Mouse (Mus musculus): ENCODE data around the gene Gm26938.

The Gm26938 gene

GRCm38 (mm10) chr5:139821466-139822459 is 4.4 kb downstream of the Gm26938 start:
- peak; percentile 94 for TF ChIP-seq GATA4 (IDR thresholded peaks at IDR 0.05; ENCODE audit: insufficient replicate concordance, low read length)

GRCm38 (mm10) chr5:139819538-139820181 is 6.5 kb downstream of the Gm26938 start, which contains the start of gene Tmem184a:
Gene Tmem184a (minus strand): TSS chr5:139819917.
- TF ChIP-seq GATA4 (IDR thresholded peaks at IDR 0.05; ENCODE audit: insufficient replicate concordance, low read length): no peak

- TF ChIP-seq GATA4 (IDR thresholded peaks at IDR 0.05; ENCODE audit: insufficient replicate concordance, low read length): no peak
Measured at GRCm38 (mm10) chr5:139818801-139819200, 7.4 kb downstream of the Gm26938 start.

- TF ChIP-seq GATA4 (IDR thresholded peaks at IDR 0.05; ENCODE audit: insufficient replicate concordance, low read length): no peak
Measured at GRCm38 (mm10) chr5:139818056-139818455, 8.2 kb downstream of the Gm26938 start.

GRCm38 (mm10) chr5:139817292-139817691 is 8.9 kb downstream of the Gm26938 start:
- TF ChIP-seq GATA4 (IDR thresholded peaks at IDR 0.05; ENCODE audit: insufficient replicate concordance, low read length): no peak

GRCm38 (mm10) chr5:139816445-139816844 is 9.8 kb downstream of the Gm26938 start:
- no peak for TF ChIP-seq GATA4 (IDR thresholded peaks at IDR 0.05; ENCODE audit: insufficient replicate concordance, low read length)

- TF ChIP-seq GATA4 (IDR thresholded peaks at IDR 0.05; ENCODE audit: insufficient replicate concordance, low read length): no peak
Measured at GRCm38 (mm10) chr5:139815964-139816363, 10.2 kb downstream of the Gm26938 start.

GRCm38 (mm10) chr5:139813963-139814381 is 12.2 kb downstream of the Gm26938 start:
- TF ChIP-seq GATA4 (IDR thresholded peaks at IDR 0.05; ENCODE audit: insufficient replicate concordance, low read length): no peak

- TF ChIP-seq GATA4 (IDR thresholded peaks at IDR 0.05; ENCODE audit: insufficient replicate concordance, low read length): no peak
Measured at GRCm38 (mm10) chr5:139813126-139813490, 13.1 kb downstream of the Gm26938 start.

- no peak for TF ChIP-seq GATA4 (IDR thresholded peaks at IDR 0.05; ENCODE audit: insufficient replicate concordance, low read length)
Measured at GRCm38 (mm10) chr5:139812398-139813125, 13.6 kb downstream of the Gm26938 start.

- no peak for TF ChIP-seq GATA4 (IDR thresholded peaks at IDR 0.05; ENCODE audit: insufficient replicate concordance, low read length)
Measured at GRCm38 (mm10) chr5:139811677-139812397, 14.4 kb downstream of the Gm26938 start.

- TF ChIP-seq GATA4 (IDR thresholded peaks at IDR 0.05; ENCODE audit: insufficient replicate concordance, low read length): no peak
Measured at GRCm38 (mm10) chr5:139809397-139809796, 16.8 kb downstream of the Gm26938 start.

- TF ChIP-seq GATA4 (IDR thresholded peaks at IDR 0.05; ENCODE audit: insufficient replicate concordance, low read length): no peak
Measured at GRCm38 (mm10) chr5:139805924-139806323, 20.3 kb downstream of the Gm26938 start.

GRCm38 (mm10) chr5:139804573-139805111 is 21.6 kb downstream of the Gm26938 start:
- no peak for TF ChIP-seq GATA4 (IDR thresholded peaks at IDR 0.05; ENCODE audit: insufficient replicate concordance, low read length)
